Mouse (Mus musculus): ENCODE results near the gene Clock. TPM values are rescaled to one million over a fixed set of nuclear protein-coding genes. Genes with fewer than 3 reads are reported as not detected.

Clock gene
- total and polyA plus RNA-seq, 2 experiments: 10.9 to 14.7 TPM

- Histone ChIP-seq H3K27ac (replicated peaks; ENCODE audit: insufficient read depth, low read depth, low read length) (no peak overlapping the region), H3K9ac (ENCODE audit: low read depth, low read length) (no peak overlapping the region), H3K79me2 (ENCODE audit: control insufficient read depth, insufficient read depth, low read length) (no peaks in the 10 kb centered on the region), H3K27me3 (ENCODE audit: control insufficient read depth, insufficient read depth, low read length) (no peaks in the 10 kb centered on the region), H3K4me1 (ENCODE audit: control insufficient read depth, insufficient read depth, low read length) (no peaks in the 10 kb centered on the region), H3K36me3 (ENCODE audit: control insufficient read depth, insufficient read depth, low read length) (no peaks in the 10 kb centered on the region), H3K4me3 (ENCODE audit: insufficient read depth, low read depth, low read length) (no peak overlapping the region)
- 85% methylated on average over 8 of the region's 8 CpGs for WGBS
- DNase-seq (ENCODE audit: extremely low read depth, low read depth, low spot score): no peak
- TF ChIP-seq POLR2A (IDR thresholded peaks at IDR 0.05; ENCODE audit: extremely low read depth, insufficient read depth, low read length) (no peak), CTCF (IDR thresholded peaks at IDR 0.05; ENCODE audit: low read depth, low read length) (no peak)
Observed at GRCm38 (mm10) chr5:76337100-76337499, 32.5 kb upstream of the Clock start.

DNA sequence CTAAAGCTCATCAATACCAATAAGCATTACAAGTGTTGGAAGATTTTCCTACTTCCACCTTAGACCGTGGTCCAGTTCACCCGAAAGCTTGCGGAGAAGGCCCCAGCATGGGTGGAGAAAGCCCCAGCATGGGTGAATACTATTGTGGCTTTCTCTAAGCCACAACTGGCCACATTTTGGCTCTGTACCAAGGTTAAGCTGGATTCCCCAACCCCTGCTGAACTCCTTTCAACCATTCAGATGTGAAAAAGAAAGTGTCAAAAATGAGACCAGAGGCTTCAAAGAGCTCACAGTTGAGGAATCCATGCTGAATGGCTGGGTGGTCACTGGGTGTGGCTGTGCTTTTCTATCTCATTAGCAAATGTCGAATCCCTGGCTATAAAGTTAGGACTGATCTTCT lies 29.2 kb upstream of the Clock start:
- H3K27ac ChIP-seq (replicated peaks; ENCODE audit: insufficient read depth, low read depth, low read length): no peak overlapping the region
- WGBS: 85% methylated on average over 4 of the region's 4 CpGs
- TF ChIP-seq CTCF (IDR thresholded peaks at IDR 0.05; ENCODE audit: low read depth, low read length): no peak
- TF ChIP-seq POLR2A (IDR thresholded peaks at IDR 0.05; ENCODE audit: extremely low read depth, insufficient read depth, low read length): no peak
- H3K4me1 ChIP-seq (ENCODE audit: control insufficient read depth, insufficient read depth, low read length): no peaks in the 10 kb centered on the region
- H3K79me2 ChIP-seq (ENCODE audit: control insufficient read depth, insufficient read depth, low read length): no peaks in the 10 kb centered on the region
- H3K36me3 ChIP-seq (ENCODE audit: control insufficient read depth, insufficient read depth, low read length): no peaks in the 10 kb centered on the region
- H3K4me3 ChIP-seq (ENCODE audit: insufficient read depth, low read depth, low read length): no peak overlapping the region
- DNase-seq (ENCODE audit: extremely low read depth, low read depth, low spot score): no peak
- H3K27me3 ChIP-seq (ENCODE audit: control insufficient read depth, insufficient read depth, low read length): no peaks in the 10 kb centered on the region
- no peak overlapping the region for H3K9ac ChIP-seq (ENCODE audit: low read depth, low read length)

DNA sequence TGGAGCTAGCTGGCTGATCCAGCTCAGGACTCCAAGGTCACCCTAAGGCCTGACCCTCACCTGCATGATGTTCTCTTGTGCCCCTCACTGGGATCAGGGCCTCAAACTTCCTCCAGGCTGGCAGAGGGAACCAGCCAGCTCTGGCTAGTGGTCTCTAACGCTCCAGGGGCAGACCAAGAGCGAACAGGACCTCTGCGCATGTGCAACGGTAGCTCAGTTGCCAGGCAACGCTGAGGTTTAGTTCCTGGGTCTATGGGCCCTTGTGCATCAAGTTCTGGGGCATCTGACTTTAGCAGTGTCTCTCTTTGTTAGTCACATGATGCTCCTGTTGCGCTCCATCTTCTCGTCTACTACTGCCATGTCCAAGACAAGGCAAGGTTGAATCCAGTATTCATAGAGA lies 26.4 kb upstream of the Clock start, which contains the start of gene Pdcl2:
TSS of gene Pdcl2 (minus strand) at position 204 of the 400 bp plus-strand sequence.
- Histone ChIP-seq H3K36me3 (ENCODE audit: control insufficient read depth, insufficient read depth, low read length) (no peaks in the 10 kb centered on the region), H3K9ac (ENCODE audit: low read depth, low read length) (no peak within 1 kb of the TSS), H3K27ac (replicated peaks; ENCODE audit: insufficient read depth, low read depth, low read length) (no peak within 1 kb of the TSS), H3K79me2 (ENCODE audit: control insufficient read depth, insufficient read depth, low read length) (no peaks in the 10 kb centered on the region), H3K27me3 (ENCODE audit: control insufficient read depth, insufficient read depth, low read length) (no peaks in the 10 kb centered on the region), H3K4me3 (ENCODE audit: insufficient read depth, low read depth, low read length) (no peak within 1 kb of the TSS), H3K4me1 (ENCODE audit: control insufficient read depth, insufficient read depth, low read length) (no peaks in the 10 kb centered on the region)
- no peak for DNase-seq (ENCODE audit: extremely low read depth, low read depth, low spot score)
- 89% methylated on average over 7 of the region's 7 CpGs for WGBS
- TF ChIP-seq POLR2A (IDR thresholded peaks at IDR 0.05; ENCODE audit: extremely low read depth, insufficient read depth, low read length) (no peak), CTCF (IDR thresholded peaks at IDR 0.05; ENCODE audit: low read depth, low read length) (no peak)

GRCm38 (mm10) chr5:76327296-76327695 lies 22.7 kb upstream of the Clock start:
- H3K27ac ChIP-seq (replicated peaks; ENCODE audit: insufficient read depth, low read depth, low read length): no peak overlapping the region
- TF ChIP-seq POLR2A (IDR thresholded peaks at IDR 0.05; ENCODE audit: extremely low read depth, insufficient read depth, low read length): no peak
- TF ChIP-seq CTCF (IDR thresholded peaks at IDR 0.05; ENCODE audit: low read depth, low read length): no peak
- WGBS: 82% methylated on average over 2 of the region's 2 CpGs
- H3K4me3 ChIP-seq (ENCODE audit: insufficient read depth, low read depth, low read length): no peak overlapping the region
- no peak overlapping the region for H3K9ac ChIP-seq (ENCODE audit: low read depth, low read length)
- no peaks in the 10 kb centered on the region for H3K4me1 ChIP-seq (ENCODE audit: control insufficient read depth, insufficient read depth, low read length)
- DNase-seq (ENCODE audit: extremely low read depth, low read depth, low spot score): no peak
- H3K79me2 ChIP-seq (ENCODE audit: control insufficient read depth, insufficient read depth, low read length): no peaks in the 10 kb centered on the region
- no peaks in the 10 kb centered on the region for H3K27me3 ChIP-seq (ENCODE audit: control insufficient read depth, insufficient read depth, low read length)
- no peaks in the 10 kb centered on the region for H3K36me3 ChIP-seq (ENCODE audit: control insufficient read depth, insufficient read depth, low read length)

DNA sequence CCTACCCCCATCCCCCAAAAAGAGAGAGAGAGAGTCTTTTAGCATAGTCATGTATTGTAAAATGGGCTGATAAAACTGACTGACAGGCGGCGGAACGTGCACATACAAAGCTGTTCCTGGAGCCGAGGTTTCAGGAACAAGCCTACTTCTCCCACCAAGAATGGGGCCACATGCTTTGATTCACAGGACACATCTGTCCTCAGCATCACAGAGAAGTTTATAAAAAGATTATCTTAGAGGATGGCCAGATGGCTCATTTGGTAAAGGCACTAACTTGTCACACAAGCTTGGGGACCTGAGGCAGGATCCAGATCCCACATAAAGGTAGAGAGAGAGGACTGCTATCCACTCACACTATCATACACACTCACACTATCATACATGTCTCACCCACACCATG lies 20.5 kb upstream of the Clock start:
- Histone ChIP-seq H3K79me2 (ENCODE audit: control insufficient read depth, insufficient read depth, low read length) (no peaks in the 10 kb centered on the region), H3K36me3 (ENCODE audit: control insufficient read depth, insufficient read depth, low read length) (no peaks in the 10 kb centered on the region), H3K27ac (replicated peaks; ENCODE audit: insufficient read depth, low read depth, low read length) (no peak overlapping the region), H3K4me3 (ENCODE audit: insufficient read depth, low read depth, low read length) (no peak overlapping the region), H3K4me1 (ENCODE audit: control insufficient read depth, insufficient read depth, low read length) (no peaks in the 10 kb centered on the region), H3K9ac (ENCODE audit: low read depth, low read length) (no peak overlapping the region), H3K27me3 (ENCODE audit: control insufficient read depth, insufficient read depth, low read length) (no peaks in the 10 kb centered on the region)
- TF ChIP-seq CTCF (IDR thresholded peaks at IDR 0.05; ENCODE audit: low read depth, low read length): no peak
- no peak for TF ChIP-seq POLR2A (IDR thresholded peaks at IDR 0.05; ENCODE audit: extremely low read depth, insufficient read depth, low read length)
- WGBS: 91% methylated on average over 4 of the region's 4 CpGs
- DNase-seq (ENCODE audit: extremely low read depth, low read depth, low spot score): no peak

DNA sequence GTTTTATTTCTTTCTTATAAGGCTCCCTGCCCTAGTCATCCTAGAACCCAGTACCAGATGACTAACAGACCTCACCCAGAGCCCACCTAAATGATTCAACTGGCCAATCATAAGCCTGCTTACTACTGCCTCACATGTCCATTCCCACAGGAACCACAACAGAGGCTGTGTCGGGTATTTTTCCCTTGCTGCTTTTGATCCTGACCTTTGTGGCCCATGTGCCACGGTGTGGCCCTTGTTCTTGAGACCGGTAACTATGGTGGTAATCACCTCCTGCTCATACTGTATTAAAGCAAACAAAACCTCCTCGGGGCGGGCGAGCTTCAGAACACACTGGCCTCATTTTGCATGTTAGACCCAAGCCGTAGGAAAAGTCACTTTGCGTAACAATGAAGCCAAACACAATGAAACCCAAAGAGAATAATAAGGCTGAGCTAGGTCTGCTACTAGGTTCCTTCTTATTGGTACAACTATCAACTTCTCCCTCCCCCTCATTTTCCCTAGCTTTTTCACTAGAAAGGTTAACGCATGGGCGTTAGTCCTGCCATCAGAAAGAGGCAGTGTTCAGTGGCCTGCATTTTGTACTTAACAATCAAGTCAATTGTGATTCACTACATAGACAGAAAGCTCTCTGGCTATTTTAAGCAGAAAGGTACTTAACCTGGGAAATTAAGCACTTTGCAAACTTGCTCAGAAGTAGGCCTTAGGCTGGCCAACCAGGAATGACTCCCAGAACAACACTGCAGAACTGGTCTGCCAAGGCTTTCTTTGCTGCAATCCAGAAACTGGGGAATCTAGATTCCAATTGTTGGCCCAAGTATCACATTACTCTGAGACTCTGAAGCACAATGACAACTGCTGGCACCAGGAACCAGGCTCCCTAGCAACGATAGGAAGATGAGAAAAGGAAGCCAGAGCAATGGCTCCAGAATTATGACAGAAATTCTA lies 16.9 kb upstream of the Clock start:
- H3K4me1 ChIP-seq (ENCODE audit: control insufficient read depth, insufficient read depth, low read length): no peaks in the 10 kb centered on the region
- H3K79me2 ChIP-seq (ENCODE audit: control insufficient read depth, insufficient read depth, low read length): no peaks in the 10 kb centered on the region
- H3K9ac ChIP-seq (ENCODE audit: low read depth, low read length): no peak overlapping the region
- no peaks in the 10 kb centered on the region for H3K36me3 ChIP-seq (ENCODE audit: control insufficient read depth, insufficient read depth, low read length)
- DNase-seq (ENCODE audit: extremely low read depth, low read depth, low spot score): no peak
- H3K27me3 ChIP-seq (ENCODE audit: control insufficient read depth, insufficient read depth, low read length): no peaks in the 10 kb centered on the region
- TF ChIP-seq POLR2A (IDR thresholded peaks at IDR 0.05; ENCODE audit: extremely low read depth, insufficient read depth, low read length): no peak
- no peak for TF ChIP-seq CTCF (IDR thresholded peaks at IDR 0.05; ENCODE audit: low read depth, low read length)
- 69% methylated on average over 11 of the region's 11 CpGs for WGBS
- H3K27ac ChIP-seq (replicated peaks; ENCODE audit: insufficient read depth, low read depth, low read length): no peak overlapping the region
- H3K4me3 ChIP-seq (ENCODE audit: insufficient read depth, low read depth, low read length): no peak overlapping the region
